Mouse (Mus musculus) ES-E14 (cell line): ENCODE data around the gene Dnase1l3. TPM values are rescaled to one million over a fixed set of nuclear protein-coding genes. Genes with fewer than 3 reads are reported as not detected.
A peak's percentile ranks its signal among the peaks of the same experiment; 100 is the strongest.

Experiments
- DNase-seq: peaks from one replicate; pipeline ENCODE4 v3.0.0-alpha.2; 2013; ENCODE audit warnings: low read depth, low spot score
- H3K27ac ChIP-seq: 2 replicates; pipeline ENCODE4 v1.5.1; 2012; ENCODE audit warnings: low read depth, mild to moderate bottlenecking, low read length, moderate library complexity, mixed read lengths; ENCODE audit not compliant: poor library complexity, insufficient read depth, severe bottlenecking
- H3K36me3 ChIP-seq: 2 replicates; pipeline ENCODE4 v1.6.1; 2012; ENCODE audit warnings: mild to moderate bottlenecking, low read length, moderate library complexity, mixed read lengths; ENCODE audit not compliant: control insufficient read depth, poor library complexity, insufficient read depth, severe bottlenecking
- H3K4me1 ChIP-seq, 2 experiments: fragments of 150-350 bp in 1 of 2; sonication (generic) in 1 of 2; 2 replicates each; pipeline ENCODE4 v1.6.1; 2012; ENCODE audit warnings: low read length in 2 of 2, mild to moderate bottlenecking in 1 of 2, mixed read lengths in 1 of 2; ENCODE audit not compliant: control insufficient read depth in 2 of 2, insufficient read depth in 2 of 2, poor library complexity in 1 of 2
- H3K4me3 ChIP-seq, 2 experiments: fragments of 150-350 bp in 1 of 2; sonication (generic) in 1 of 2; 2 replicates each; pipeline ENCODE4 v1.5.1; 2012; ENCODE audit warnings: low read length in 2 of 2, low read depth in 1 of 2, mild to moderate bottlenecking in 1 of 2, mixed read lengths in 1 of 2; ENCODE audit not compliant: insufficient read depth in 1 of 2, poor library complexity in 1 of 2, severe bottlenecking in 1 of 2
- H3K9ac ChIP-seq: 2 replicates; pipeline ENCODE4 v1.6.1; 2012; ENCODE audit warnings: low read depth, mild to moderate bottlenecking, low read length, mixed read lengths; ENCODE audit not compliant: poor library complexity, insufficient read depth, severe bottlenecking
- H3K9me3 ChIP-seq: fragments of 150-350 bp; sonication (generic); 2 replicates; pipeline ENCODE4 v1.6.1; 2012; ENCODE audit warnings: low read depth, mild to moderate bottlenecking, low read length; ENCODE audit not compliant: control insufficient read depth, insufficient read depth
- CHD2 ChIP-seq: IDR thresholded peaks from 2 replicates; pipeline ENCODE4 v1.6.1; 2014; ENCODE audit warnings: mild to moderate bottlenecking, low read depth, low read length, inconsistent platforms
- HCFC1 ChIP-seq: IDR thresholded peaks from 2 replicates; pipeline ENCODE4 v1.6.1; 2012; ENCODE audit warnings: low read length, inconsistent platforms, borderline replicate concordance; ENCODE audit not compliant: insufficient read depth
- MAFK ChIP-seq: IDR thresholded peaks from 2 replicates; pipeline ENCODE4 v1.6.1; 2014; ENCODE audit warnings: mild to moderate bottlenecking, low read depth, low read length, inconsistent platforms; ENCODE audit not compliant: insufficient read depth
- ZC3H11A ChIP-seq: IDR thresholded peaks from 2 replicates; pipeline ENCODE4 v1.6.1; 2012; ENCODE audit warnings: low read depth, mild to moderate bottlenecking, inconsistent platforms, low read length, borderline replicate concordance
- ZNF384 ChIP-seq: IDR thresholded peaks from 2 replicates; pipeline ENCODE4 v1.6.1; 2012; ENCODE audit warnings: low read depth, low read length, inconsistent platforms
- in situ Hi-C, 2 experiments: fragments of 600-800 bp; cut with MboI; formaldehyde crosslinking; loops; one replicate each; pipeline ENCODE4 v1.15.1; 2025; ENCODE audit warnings: low sequenced_read_pairs in 2 of 2, inconsistent platforms in 1 of 2; ENCODE audit not compliant: unreplicated experiment in 2 of 2
- total RNA-seq: library from RNA; depleted of rRNA; stranded (reverse); fragments of 300-350 nt; gene quantifications from 2 replicates; pipeline ENCODE4 v1.2.3, GENCODE M21; 2012

The Dnase1l3 gene
- total RNA-seq, 1 experiment, result 0.09 TPM

- Histone ChIP-seq H3K4me1 (peaks cover 0 to 2% of the 10 kb centered on the region in 2 experiments; a peak in 2 of 4 replicates), H3K9me3 (no peaks in the 10 kb centered on the region), H3K27ac (no peak overlapping the region), H3K9ac (no peak overlapping the region), H3K36me3 (peaks cover 2% of the 10 kb centered on the region; the same call in 1 of the 2 replicates), H3K4me3 (peak overlapping the region; percentile 74; a peak in 2 of 4 replicates)
- DNase-seq, result no peak
- TF ChIP-seq ZNF384 (no peak), ZC3H11A (no peak), HCFC1 (no peak), MAFK (no peak), CHD2 (no peak)
- in situ Hi-C loops, result no loop called here
Measured at GRCm38 (mm10) chr14:8003727-8004670, 9.6 kb upstream of the Dnase1l3 start.

- in situ Hi-C loops, result no loop called here
- no peak for TF ChIP-seq ZNF384
- TF ChIP-seq HCFC1, result no peak
- TF ChIP-seq CHD2, result no peak
- no peak for TF ChIP-seq ZC3H11A
- TF ChIP-seq MAFK, result no peak
- no peak overlapping the region for H3K27ac ChIP-seq
Measured at GRCm38 (mm10) chr14:8003093-8003670, 8.8 kb upstream of the Dnase1l3 start.

GRCm38 (mm10) chr14:8002432-8003092 lies 8.2 kb upstream of the Dnase1l3 start, which contains the start of gene Abhd6:
Abhd6 (plus strand) TSS chr14:8002902.
- H3K27ac ChIP-seq, result no peak within 1 kb of the TSS

More at GRCm38 (mm10) chr14:8003093-8003670, 8.8 kb upstream of the Dnase1l3 start:
- H3K9ac ChIP-seq, result peak overlapping the region; percentile 51; the same call in 1 of the 2 replicates
- no peak for DNase-seq
- no peaks in the 10 kb centered on the region for H3K9me3 ChIP-seq
- H3K36me3 ChIP-seq, result peaks cover 2% of the 10 kb centered on the region; the same call in 1 of the 2 replicates
- peaks cover 0 to 2% of the 10 kb centered on the region in 2 experiments; a peak in 2 of 4 replicates for H3K4me1 ChIP-seq
- H3K4me3 ChIP-seq, result peak overlapping the region; percentile 74

More at GRCm38 (mm10) chr14:8002432-8003092, 8.2 kb upstream of the Dnase1l3 start, which contains the start of gene Abhd6:
- peaks cover 2% of the 10 kb centered on the region; the same call in 1 of the 2 replicates for H3K36me3 ChIP-seq
- H3K9me3 ChIP-seq, result no peaks in the 10 kb centered on the region
- DNase-seq, result peak; percentile 82
- TF ChIP-seq MAFK, result no peak
- no peak for TF ChIP-seq ZC3H11A
- TF ChIP-seq HCFC1, result no peak
- no peak for TF ChIP-seq ZNF384
- TF ChIP-seq CHD2, result no peak
- peak within 1 kb of the TSS; percentile 51; the same call in 1 of the 2 replicates for H3K9ac ChIP-seq
- in situ Hi-C loops, result no loop called here
- H3K4me3 ChIP-seq, result peak within 1 kb of the TSS; percentile 74
- H3K4me1 ChIP-seq, result peaks cover 0 to 2% of the 10 kb centered on the region in 2 experiments; a peak in 2 of 4 replicates
